Comparison of ENCODE assay signal across 8 mouse cellular contexts in the genomic region with DNA sequence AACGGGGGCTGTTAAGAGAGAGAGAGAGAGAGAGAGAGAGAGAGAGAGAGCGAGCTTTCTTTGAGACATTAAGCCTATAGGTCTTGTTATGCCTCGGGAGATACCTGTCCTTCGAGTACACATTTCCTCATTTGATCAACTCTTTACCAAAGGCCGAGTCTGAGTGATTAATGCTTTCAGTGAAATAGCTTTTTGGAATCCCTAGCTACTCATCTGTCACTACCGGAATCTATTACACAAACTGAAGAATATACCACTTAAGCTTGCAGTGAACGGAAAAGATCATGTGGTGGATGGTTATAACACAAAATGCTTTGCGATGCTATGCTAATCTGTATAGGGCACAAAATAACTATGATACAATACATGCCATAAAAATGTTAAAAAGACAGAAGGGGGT. TPM values are rescaled to one million over a fixed set of nuclear protein-coding genes. Genes with fewer than 3 reads are reported as not detected.
DNase-seq lines count a peak whose midpoint lies in the region; ATAC-seq lines count a peak whose summit lies in the region.

No protein-coding gene starts in this region.

- no peak overlapping the region; the same call in 1 of the 2 replicates for H3K27ac ChIP-seq in lung, embryonic 15.5 days
- no peak overlapping the region for H3K27ac ChIP-seq in embryonic facial prominence, embryonic 13.5 days
- H3K27ac ChIP-seq in intestine, embryonic 15.5 days = no peak overlapping the region
- 0 out of 2 replicates have a peak overlapping the region, but pooled peaks have one; percentile 96 for H3K27ac ChIP-seq in neural tube, embryonic 13.5 days (replicated peaks)

- 13% methylated on average over 8 of the region's 8 CpGs for WGBS in lung, embryonic 15.5 days
- 17% methylated on average over 8 of the region's 8 CpGs for WGBS in embryonic facial prominence, embryonic 13.5 days
- WGBS in intestine, embryonic 15.5 days = 6% methylated on average over 8 of the region's 8 CpGs
- WGBS in neural tube, embryonic 13.5 days = 14% methylated on average over 8 of the region's 8 CpGs

- no peak for ATAC-seq in lung, embryonic 15.5 days (ENCODE audit: borderline replicate concordance, extremely low read depth, low FRiP score, low TSS enrichment)
- ATAC-seq in embryonic facial prominence, embryonic 13.5 days (ENCODE audit: insufficient number of reproducible peaks, insufficient read depth, low FRiP score, low TSS enrichment, low read depth) = no peak
- no peak for ATAC-seq in intestine, embryonic 15.5 days
- ATAC-seq in neural tube, embryonic 13.5 days (ENCODE audit: low read depth) = no peak

- peak overlapping the region; percentile 94 for H3K4me3 ChIP-seq in lung, embryonic 15.5 days
- peak overlapping the region; percentile 72 for H3K4me3 ChIP-seq in embryonic facial prominence, embryonic 13.5 days
- peak overlapping the region; percentile 99 for H3K4me3 ChIP-seq in intestine, embryonic 15.5 days (replicated peaks)
- H3K4me3 ChIP-seq in neural tube, embryonic 13.5 days = peak overlapping the region; percentile 88

- peaks cover 18% of the 10 kb centered on the region for H3K4me1 ChIP-seq in lung, embryonic 15.5 days
- peaks cover 20% of the 10 kb centered on the region for H3K4me1 ChIP-seq in embryonic facial prominence, embryonic 13.5 days
- H3K4me1 ChIP-seq in intestine, embryonic 15.5 days (replicated peaks) = no peaks in the 10 kb centered on the region; the same call in 1 of the 2 replicates
- peaks cover 32% of the 10 kb centered on the region for H3K4me1 ChIP-seq in neural tube, embryonic 13.5 days (replicated peaks)

- H3K27me3 ChIP-seq in lung, embryonic 15.5 days = no peaks in the 10 kb centered on the region
- no peaks in the 10 kb centered on the region for H3K27me3 ChIP-seq in embryonic facial prominence, embryonic 13.5 days
- H3K27me3 ChIP-seq in intestine, embryonic 15.5 days (replicated peaks) = no peaks in the 10 kb centered on the region
- H3K27me3 ChIP-seq in neural tube, embryonic 13.5 days = no peaks in the 10 kb centered on the region

- peak overlapping the region; percentile 63 for H3K4me2 ChIP-seq in lung, embryonic 15.5 days
- peak overlapping the region; percentile 82 for H3K4me2 ChIP-seq in embryonic facial prominence, embryonic 13.5 days
- H3K4me2 ChIP-seq in intestine, embryonic 15.5 days (replicated peaks) = peak overlapping the region; percentile 63
- H3K4me2 ChIP-seq in neural tube, embryonic 13.5 days = peak overlapping the region; percentile 88

- peak overlapping the region; percentile 97 for H3K9ac ChIP-seq in lung, embryonic 15.5 days
- H3K9ac ChIP-seq in embryonic facial prominence, embryonic 13.5 days = peak overlapping the region; percentile 93
- H3K9ac ChIP-seq in intestine, embryonic 15.5 days = peak overlapping the region; percentile 94
- H3K9ac ChIP-seq in neural tube, embryonic 13.5 days = peak overlapping the region; percentile 81

- H3K36me3 ChIP-seq in lung, embryonic 15.5 days = peaks cover 4% of the 10 kb centered on the region; the same call in 1 of the 2 replicates
- 0 out of 2 replicates have a peak, but pooled peaks cover under 1% of the 10 kb centered on the region for H3K36me3 ChIP-seq in embryonic facial prominence, embryonic 13.5 days
- H3K36me3 ChIP-seq in intestine, embryonic 15.5 days = no peaks in the 10 kb centered on the region
- peaks cover 5% of the 10 kb centered on the region; the same call in 1 of the 2 replicates for H3K36me3 ChIP-seq in neural tube, embryonic 13.5 days

- DNase-seq in lung, postnatal 36 days = no peak
- DNase-seq in urinary bladder, postnatal 14 days (ENCODE audit: low spot score) = no peak
- no peak for DNase-seq in adrenal gland, postnatal 25 days
- DNase-seq in spleen, postnatal 10 days (ENCODE audit: low spot score in 2 of 2) = no peak

- no peaks in the 10 kb centered on the region for H3K9me3 ChIP-seq in lung, embryonic 15.5 days
- no peaks in the 10 kb centered on the region for H3K9me3 ChIP-seq in embryonic facial prominence, embryonic 13.5 days
- no peaks in the 10 kb centered on the region for H3K9me3 ChIP-seq in intestine, embryonic 15.5 days
- H3K9me3 ChIP-seq in neural tube, embryonic 13.5 days = no peaks in the 10 kb centered on the region

RNA-seq across cellular contexts. Expression of a gene that starts 0.9 kb away (rescaled TPM):
- 0.05 TPM in 1 of 2 replicates, not detected in the other for polyA plus RNA-seq in lung, embryonic 15.5 days (2015; fragmentation: Nextera tagmentation; extraction: Ambion mirVana)
- polyA plus RNA-seq in embryonic facial prominence, embryonic 13.5 days (2015; fragmentation: Nextera tagmentation; extraction: Ambion mirVana) = not detected in 2 replicates
- 0.05 and 0.16 TPM in 2 replicates for polyA plus RNA-seq in intestine, embryonic 15.5 days (2015; fragmentation: Nextera tagmentation; extraction: Ambion mirVana)
- 0.29 TPM in 1 of 2 replicates, not detected in the other for polyA plus RNA-seq in neural tube, embryonic 13.5 days (2015; fragmentation: Nextera tagmentation; extraction: Ambion mirVana)
- not detected in 2 replicates for total RNA-seq in adrenal gland, postnatal 25 days (2021)

RNA-seq across cellular contexts. Expression of a gene that starts 0.9 kb away (rescaled TPM):
- 47.4 and 49.1 TPM in 2 replicates for polyA plus RNA-seq in lung, embryonic 15.5 days (2015; fragmentation: Nextera tagmentation; extraction: Ambion mirVana)
- 46.0 and 54.6 TPM in 2 replicates for polyA plus RNA-seq in embryonic facial prominence, embryonic 13.5 days (2015; fragmentation: Nextera tagmentation; extraction: Ambion mirVana)
- polyA plus RNA-seq in intestine, embryonic 15.5 days (2015; fragmentation: Nextera tagmentation; extraction: Ambion mirVana) = 42.2 and 47.8 TPM in 2 replicates
- 51.7 and 55.5 TPM in 2 replicates for polyA plus RNA-seq in neural tube, embryonic 13.5 days (2015; fragmentation: Nextera tagmentation; extraction: Ambion mirVana)
- total RNA-seq in adrenal gland, postnatal 25 days (2021) = 33.2 and 37.4 TPM in 2 replicates

RNA-seq across cellular contexts. Expression of a gene that starts 14.7 kb away (rescaled TPM):
- polyA plus RNA-seq in lung, embryonic 15.5 days (2015; fragmentation: Nextera tagmentation; extraction: Ambion mirVana) = 34.6 and 37.4 TPM in 2 replicates
- polyA plus RNA-seq in embryonic facial prominence, embryonic 13.5 days (2015; fragmentation: Nextera tagmentation; extraction: Ambion mirVana) = 36.2 and 36.5 TPM in 2 replicates
- polyA plus RNA-seq in intestine, embryonic 15.5 days (2015; fragmentation: Nextera tagmentation; extraction: Ambion mirVana) = 26.3 and 27.8 TPM in 2 replicates
- 65.0 and 68.2 TPM in 2 replicates for polyA plus RNA-seq in neural tube, embryonic 13.5 days (2015; fragmentation: Nextera tagmentation; extraction: Ambion mirVana)
- total RNA-seq in adrenal gland, postnatal 25 days (2021) = 41.5 and 45.8 TPM in 2 replicates

RNA-seq across cellular contexts. Expression of a gene that starts 53.4 kb away (rescaled TPM):
- 1.5 and 1.8 TPM in 2 replicates for polyA plus RNA-seq in lung, embryonic 15.5 days (2015; fragmentation: Nextera tagmentation; extraction: Ambion mirVana)
- 3.0 and 3.1 TPM in 2 replicates for polyA plus RNA-seq in embryonic facial prominence, embryonic 13.5 days (2015; fragmentation: Nextera tagmentation; extraction: Ambion mirVana)
- 7.0 and 9.2 TPM in 2 replicates for polyA plus RNA-seq in intestine, embryonic 15.5 days (2015; fragmentation: Nextera tagmentation; extraction: Ambion mirVana)
- polyA plus RNA-seq in neural tube, embryonic 13.5 days (2015; fragmentation: Nextera tagmentation; extraction: Ambion mirVana) = 32.7 and 36.6 TPM in 2 replicates
- total RNA-seq in adrenal gland, postnatal 25 days (2021) = 0.33 and 1.1 TPM in 2 replicates
